Mouse (Mus musculus) liver (tissue): Measurements from ENCODE around the gene Sntg2.
A peak's percentile ranks its signal among the peaks of the same experiment; 100 is the strongest.

Source experiments
- DNase-seq: peaks from one replicate; pipeline ENCODE4 v3.0.0-alpha.2; 2020; ENCODE audit warnings: mixed read lengths

Sntg2 gene

GRCm38 (mm10) chr12:30372933-30373501 is at the start of gene Sntg2:
Gene Sntg2, minus strand, starts transcription at chr12:30373375.
- DNase-seq = peak; percentile 77

- DNase-seq = no peak
Observed at GRCm38 (mm10) chr12:30416547-30416946, 43.4 kb upstream of the Sntg2 start.

GRCm38 (mm10) chr12:30415981-30416380 is 42.8 kb upstream of the Sntg2 start:
- DNase-seq = no peak

GRCm38 (mm10) chr12:30402651-30403050 is 29.5 kb upstream of the Sntg2 start:
- DNase-seq = no peak

- DNase-seq = no peak
Observed at GRCm38 (mm10) chr12:30400531-30400930, 27.4 kb upstream of the Sntg2 start.

- DNase-seq = no peak
Observed at GRCm38 (mm10) chr12:30400114-30400513, 26.9 kb upstream of the Sntg2 start.

GRCm38 (mm10) chr12:30372293-30372692 is 882 bp downstream of the Sntg2 start:
- DNase-seq = no peak

- DNase-seq = peak; percentile 57
Observed at GRCm38 (mm10) chr12:30369786-30370185, 3.4 kb downstream of the Sntg2 start.

- no peak for DNase-seq
Observed at GRCm38 (mm10) chr12:30369141-30369540, 4.0 kb downstream of the Sntg2 start.

GRCm38 (mm10) chr12:30362306-30362705 is 10.9 kb downstream of the Sntg2 start:
- no peak for DNase-seq

- DNase-seq = no peak
Observed at GRCm38 (mm10) chr12:30357666-30358065, 15.5 kb downstream of the Sntg2 start.

GRCm38 (mm10) chr12:30352393-30352792 is 20.8 kb downstream of the Sntg2 start:
- DNase-seq = no peak

- no peak for DNase-seq
Observed at GRCm38 (mm10) chr12:30348036-30348435, 25.1 kb downstream of the Sntg2 start.

- no peak for DNase-seq
Observed at GRCm38 (mm10) chr12:30347284-30347683, 25.9 kb downstream of the Sntg2 start.

GRCm38 (mm10) chr12:30344806-30345205 is 28.4 kb downstream of the Sntg2 start:
- no peak for DNase-seq

GRCm38 (mm10) chr12:30336301-30336700 is 36.9 kb downstream of the Sntg2 start:
- no peak for DNase-seq

GRCm38 (mm10) chr12:30334502-30334901 is 38.7 kb downstream of the Sntg2 start:
- DNase-seq = no peak

- DNase-seq = no peak
Observed at GRCm38 (mm10) chr12:30317971-30318370, 55.2 kb downstream of the Sntg2 start.

GRCm38 (mm10) chr12:30313021-30313420 is 60.2 kb downstream of the Sntg2 start:
- DNase-seq = no peak

GRCm38 (mm10) chr12:30308197-30308939 is 64.8 kb downstream of the Sntg2 start:
- no peak for DNase-seq

- DNase-seq = no peak
Observed at GRCm38 (mm10) chr12:30292724-30293560, 80.2 kb downstream of the Sntg2 start.

GRCm38 (mm10) chr12:30286888-30287573 is 86.1 kb downstream of the Sntg2 start:
- DNase-seq = no peak

GRCm38 (mm10) chr12:30283741-30284140 is 89.4 kb downstream of the Sntg2 start:
- no peak for DNase-seq
